Mouse (Mus musculus): ENCODE results near the gene Suv39h1. TPM values are rescaled to one million over a fixed set of nuclear protein-coding genes. Genes with fewer than 3 reads are reported as not detected.
"Not testable (repeated sequence)": the region's sequence is repeated elsewhere in the genome, so short reads cannot be mapped to it uniquely, and the experiment has no call there.

The Suv39h1 gene
- polyA plus RNA-seq, 1 experiment = not detected

- 72% methylated on average over 10 of the region's 10 CpGs for WGBS
- H3K4me1 ChIP-seq (ENCODE audit: control insufficient read depth, insufficient read depth, low read length) = no peaks in the 10 kb centered on the region
- no peak overlapping the region for H3K27ac ChIP-seq (ENCODE audit: insufficient read depth, low read depth, low read length)
- TF ChIP-seq POLR2A (IDR thresholded peaks at IDR 0.05; ENCODE audit: insufficient read depth, low read depth, low read length) = no peak
- no peak for TF ChIP-seq CTCF (IDR thresholded peaks at IDR 0.05; ENCODE audit: insufficient read depth, low read depth, low read length)
- no peak overlapping the region for H3K4me3 ChIP-seq (ENCODE audit: insufficient read depth, low read depth, low read length)
These were observed 21.0 kb upstream of the Suv39h1 start for GRCm38 (mm10) chrX:8095546-8095945.

GRCm38 (mm10) chrX:8090954-8091347, 16.4 kb upstream of the Suv39h1 start:
- WGBS = 81% methylated on average over 5 of the region's 5 CpGs
- not testable (repeated sequence) for H3K4me3 ChIP-seq (ENCODE audit: insufficient read depth, low read depth, low read length); H3K27ac ChIP-seq (ENCODE audit: insufficient read depth, low read depth, low read length); H3K4me1 ChIP-seq (ENCODE audit: control insufficient read depth, insufficient read depth, low read length)

GRCm38 (mm10) chrX:8090346-8090953, 15.9 kb upstream of the Suv39h1 start, which contains the start of gene Was:
Was (minus strand) TSS chrX:8090498.
- Histone ChIP-seq H3K27ac (ENCODE audit: insufficient read depth, low read depth, low read length) (no peak within 1 kb of the TSS), H3K4me1 (ENCODE audit: control insufficient read depth, insufficient read depth, low read length) (no peaks in the 10 kb centered on the region), H3K4me3 (ENCODE audit: insufficient read depth, low read depth, low read length) (no peak within 1 kb of the TSS)
- 86% methylated on average over 14 of the region's 14 CpGs for WGBS
- TF ChIP-seq CTCF (IDR thresholded peaks at IDR 0.05; ENCODE audit: insufficient read depth, low read depth, low read length) (no peak), POLR2A (IDR thresholded peaks at IDR 0.05; ENCODE audit: insufficient read depth, low read depth, low read length) (no peak)

GRCm38 (mm10) chrX:8089746-8090145, 15.2 kb upstream of the Suv39h1 start:
- no peak for TF ChIP-seq POLR2A (IDR thresholded peaks at IDR 0.05; ENCODE audit: insufficient read depth, low read depth, low read length)
- no peak for TF ChIP-seq CTCF (IDR thresholded peaks at IDR 0.05; ENCODE audit: insufficient read depth, low read depth, low read length)
- no peak overlapping the region for H3K27ac ChIP-seq (ENCODE audit: insufficient read depth, low read depth, low read length)
- H3K4me1 ChIP-seq (ENCODE audit: control insufficient read depth, insufficient read depth, low read length) = no peaks in the 10 kb centered on the region
- 90% methylated on average over 3 of the region's 3 CpGs for WGBS
- H3K4me3 ChIP-seq (ENCODE audit: insufficient read depth, low read depth, low read length) = no peak overlapping the region

DNA sequence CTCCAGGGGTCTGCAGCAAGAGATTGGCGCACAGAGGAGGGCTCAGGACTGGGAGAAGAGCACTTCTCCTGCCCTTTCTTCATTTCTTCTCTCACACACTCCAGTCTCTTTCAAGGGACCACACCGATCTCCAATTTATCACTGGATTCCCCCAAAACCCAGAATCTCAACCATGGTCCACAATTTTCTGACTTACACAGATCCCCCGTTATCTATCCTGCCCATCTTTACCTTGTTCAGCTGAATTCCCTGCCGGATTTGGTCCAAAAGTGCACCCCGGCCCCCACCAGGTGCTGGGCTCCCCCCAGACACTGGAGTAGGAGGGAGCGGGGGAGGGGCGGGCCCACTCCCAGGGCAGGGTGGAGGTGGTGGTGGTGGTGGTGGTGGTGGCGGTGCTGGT, 11.1 kb upstream of the Suv39h1 start:
- Histone ChIP-seq H3K27ac (ENCODE audit: insufficient read depth, low read depth, low read length) (no peak overlapping the region), H3K4me1 (ENCODE audit: control insufficient read depth, insufficient read depth, low read length) (no peaks in the 10 kb centered on the region), H3K4me3 (ENCODE audit: insufficient read depth, low read depth, low read length) (no peak overlapping the region)
- TF ChIP-seq CTCF (IDR thresholded peaks at IDR 0.05; ENCODE audit: insufficient read depth, low read depth, low read length) = no peak
- no peak for TF ChIP-seq POLR2A (IDR thresholded peaks at IDR 0.05; ENCODE audit: insufficient read depth, low read depth, low read length)
- 88% methylated on average over 8 of the region's 8 CpGs for WGBS

GRCm38 (mm10) chrX:8084771-8085259, 10.3 kb upstream of the Suv39h1 start:
- Histone ChIP-seq H3K4me1 (ENCODE audit: control insufficient read depth, insufficient read depth, low read length) (no peaks in the 10 kb centered on the region), H3K4me3 (ENCODE audit: insufficient read depth, low read depth, low read length) (no peak overlapping the region), H3K27ac (ENCODE audit: insufficient read depth, low read depth, low read length) (no peak overlapping the region)
- TF ChIP-seq CTCF (IDR thresholded peaks at IDR 0.05; ENCODE audit: insufficient read depth, low read depth, low read length) = no peak
- no peak for TF ChIP-seq POLR2A (IDR thresholded peaks at IDR 0.05; ENCODE audit: insufficient read depth, low read depth, low read length)
- 91% methylated on average over 6 of the region's 6 CpGs for WGBS

DNA sequence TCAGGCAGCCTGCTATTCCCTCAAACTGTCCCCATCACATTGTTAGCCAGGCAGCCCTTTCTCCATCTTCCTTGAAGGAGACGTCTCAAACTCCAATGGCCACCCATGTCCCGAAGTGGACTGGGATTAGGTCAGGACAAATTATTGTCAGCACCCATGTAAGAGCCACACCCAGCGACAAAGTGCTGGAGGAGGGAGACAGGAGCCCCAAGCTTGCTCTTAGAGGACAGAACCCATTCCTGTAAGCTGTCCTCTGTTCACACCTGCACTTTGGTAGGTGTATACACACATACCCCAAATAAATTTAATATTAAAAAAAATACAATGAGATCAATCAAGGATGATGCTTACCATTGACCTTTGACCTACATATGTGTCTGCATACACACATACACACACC, 544 bp upstream of the Suv39h1 start:
- H3K27ac ChIP-seq (ENCODE audit: insufficient read depth, low read depth, low read length) = peak overlapping the region; percentile 80
- H3K4me1 ChIP-seq (ENCODE audit: control insufficient read depth, insufficient read depth, low read length) = peaks cover 3% of the 10 kb centered on the region
- peak overlapping the region; percentile 56 for H3K4me3 ChIP-seq (ENCODE audit: insufficient read depth, low read depth, low read length)
- TF ChIP-seq CTCF (IDR thresholded peaks at IDR 0.05; ENCODE audit: insufficient read depth, low read depth, low read length) (no peak), POLR2A (IDR thresholded peaks at IDR 0.05; ENCODE audit: insufficient read depth, low read depth, low read length) (no peak)
- WGBS = 34% methylated on average over 3 of the region's 3 CpGs

DNA sequence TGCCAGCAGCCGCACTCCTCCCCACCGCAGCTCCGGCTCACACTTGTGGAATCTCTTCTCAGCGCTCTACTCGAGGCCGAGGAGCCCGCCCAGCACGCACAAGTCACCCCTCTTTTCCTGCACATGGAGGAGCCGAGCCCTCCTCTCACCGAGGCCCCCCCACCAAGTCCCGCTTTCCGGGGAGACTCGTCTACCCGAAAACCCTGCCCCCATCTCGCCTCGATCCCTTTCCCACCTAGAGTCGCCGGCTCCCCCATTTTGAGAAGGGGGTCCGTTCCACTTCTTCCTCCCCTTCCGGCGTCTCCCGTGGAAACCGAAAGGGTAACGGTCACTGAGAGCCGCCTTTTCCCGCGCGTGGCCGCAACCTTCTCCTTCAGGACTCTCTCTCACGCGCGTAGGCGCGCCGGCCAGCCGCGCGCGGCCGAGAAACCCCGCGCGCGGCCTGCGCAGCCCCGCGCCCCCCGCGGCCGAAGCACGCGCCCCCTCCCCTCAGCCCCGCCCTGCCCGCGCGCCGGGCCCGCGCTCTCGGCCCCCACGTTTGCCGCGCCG, 605 bp downstream of the Suv39h1 start:
- H3K4me3 ChIP-seq (ENCODE audit: insufficient read depth, low read depth, low read length) = peak overlapping the region; percentile 82
- H3K4me1 ChIP-seq (ENCODE audit: control insufficient read depth, insufficient read depth, low read length) = peaks cover 3% of the 10 kb centered on the region
- no peak for TF ChIP-seq CTCF (IDR thresholded peaks at IDR 0.05; ENCODE audit: insufficient read depth, low read depth, low read length)
- no peak for TF ChIP-seq POLR2A (IDR thresholded peaks at IDR 0.05; ENCODE audit: insufficient read depth, low read depth, low read length)
- 22% methylated on average over 64 of the region's 64 CpGs for WGBS
- no peak overlapping the region for H3K27ac ChIP-seq (ENCODE audit: insufficient read depth, low read depth, low read length)

GRCm38 (mm10) chrX:8069166-8069565, 5.4 kb downstream of the Suv39h1 start:
- Histone ChIP-seq H3K4me1 (ENCODE audit: control insufficient read depth, insufficient read depth, low read length) (no peaks in the 10 kb centered on the region), H3K4me3 (ENCODE audit: insufficient read depth, low read depth, low read length) (no peak overlapping the region), H3K27ac (ENCODE audit: insufficient read depth, low read depth, low read length) (no peak overlapping the region)
- TF ChIP-seq CTCF (IDR thresholded peaks at IDR 0.05; ENCODE audit: insufficient read depth, low read depth, low read length) = no peak
- TF ChIP-seq POLR2A (IDR thresholded peaks at IDR 0.05; ENCODE audit: insufficient read depth, low read depth, low read length) = no peak
- 100% methylated on average over 1 of the region's 1 CpGs for WGBS

DNA sequence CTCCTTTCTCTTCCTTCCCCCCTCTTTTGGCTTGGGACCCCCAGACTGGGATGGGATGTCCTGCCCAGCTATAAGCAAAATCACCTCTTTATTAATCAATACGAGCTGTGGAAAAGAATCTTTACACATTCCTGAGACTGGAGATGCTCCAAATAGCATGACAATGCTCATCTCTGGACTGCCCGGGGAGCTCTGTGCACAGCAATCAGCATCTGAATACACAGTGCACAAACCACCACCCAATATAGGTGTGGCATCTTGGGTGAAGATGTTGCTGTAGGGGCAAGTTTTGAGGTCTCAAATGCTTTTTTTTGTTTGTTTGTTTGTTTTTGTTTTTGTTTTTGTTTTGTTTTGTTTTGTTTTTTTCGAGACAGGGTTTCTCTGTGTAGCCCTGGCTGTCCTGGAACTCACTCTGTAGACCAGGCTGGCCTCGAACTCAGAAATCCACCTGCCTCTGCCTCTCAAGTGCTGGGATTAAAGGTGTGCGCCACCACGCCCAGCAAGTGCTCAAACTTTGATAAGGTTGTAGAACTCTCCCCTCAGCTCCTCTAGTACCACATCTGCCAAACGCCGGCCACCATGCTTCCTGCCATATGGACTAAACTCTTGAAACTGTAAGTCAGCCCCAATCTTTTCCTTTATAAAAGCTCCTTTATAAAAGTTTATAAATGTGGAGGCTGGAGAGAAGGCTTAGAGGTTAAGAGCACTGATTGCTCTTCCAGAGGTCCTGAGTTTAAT, 23.3 kb downstream of the Suv39h1 start:
- not testable (repeated sequence) for H3K27ac ChIP-seq (ENCODE audit: insufficient read depth, low read depth, low read length); H3K4me3 ChIP-seq (ENCODE audit: insufficient read depth, low read depth, low read length); H3K4me1 ChIP-seq (ENCODE audit: control insufficient read depth, insufficient read depth, low read length)
- WGBS = 92% methylated on average over 8 of the region's 8 CpGs

Measured in olfactory bulb, adult 2 months (tissue).